Mouse (Mus musculus): ENCODE measurements around the gene Spint2. TPM values are rescaled to one million over a fixed set of nuclear protein-coding genes. Genes with fewer than 3 reads are reported as not detected.
A peak's percentile ranks its signal among the peaks of the same experiment; 100 is the strongest.

Spint2 gene
- 10 to 100 TPM; 17.6 to 19.2 TPM for total RNA-seq (2021)

DNA sequence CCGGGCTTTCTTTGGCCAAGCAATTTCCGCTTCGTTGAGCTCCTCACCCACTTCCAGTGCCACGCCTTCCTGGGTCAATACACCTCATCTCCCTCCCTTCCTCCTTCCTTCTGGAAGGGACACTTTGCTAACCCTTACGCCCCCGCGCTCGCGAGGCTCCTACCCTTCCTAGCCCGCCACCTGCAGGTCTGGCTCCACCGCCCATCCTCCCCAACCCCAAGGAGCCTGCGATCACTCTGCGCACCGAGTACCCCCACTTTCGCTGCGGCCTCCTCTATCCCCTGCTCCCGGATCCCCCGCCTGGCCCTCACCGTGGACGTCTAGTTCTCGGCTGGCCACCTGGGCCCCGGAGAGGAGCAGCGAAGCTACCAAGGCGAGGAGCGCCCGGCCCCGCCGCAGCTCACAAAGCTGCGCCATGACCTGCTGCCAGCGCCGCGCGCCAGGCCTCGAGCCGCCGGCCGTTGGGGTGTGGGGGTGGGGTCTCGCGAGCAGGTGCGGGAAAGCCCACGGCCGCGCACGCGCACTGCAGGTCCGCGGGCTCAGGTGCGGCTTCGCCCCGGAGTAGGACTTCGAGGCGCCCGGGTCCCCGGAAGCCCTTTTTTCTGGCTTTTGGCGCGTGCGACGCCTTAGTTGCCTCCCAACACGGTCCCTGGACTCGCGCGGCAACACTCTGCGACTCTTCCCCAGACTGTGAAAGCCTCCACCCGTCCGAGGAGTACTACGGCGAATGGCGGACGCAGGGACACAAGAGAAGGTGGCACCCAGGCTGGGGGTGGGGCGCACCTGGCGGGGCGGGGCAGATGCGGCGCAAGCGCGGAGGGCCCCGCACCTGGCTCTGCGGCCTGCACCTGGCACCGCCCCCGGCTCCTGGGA lies at the start of gene Spint2:
Gene Spint2 (minus strand): TSS at position 712 of the 873 bp plus-strand sequence.
- no peak for DNase-seq (ENCODE audit: extremely low spot score in 1 of 2, low spot score in 1 of 2)

DNA sequence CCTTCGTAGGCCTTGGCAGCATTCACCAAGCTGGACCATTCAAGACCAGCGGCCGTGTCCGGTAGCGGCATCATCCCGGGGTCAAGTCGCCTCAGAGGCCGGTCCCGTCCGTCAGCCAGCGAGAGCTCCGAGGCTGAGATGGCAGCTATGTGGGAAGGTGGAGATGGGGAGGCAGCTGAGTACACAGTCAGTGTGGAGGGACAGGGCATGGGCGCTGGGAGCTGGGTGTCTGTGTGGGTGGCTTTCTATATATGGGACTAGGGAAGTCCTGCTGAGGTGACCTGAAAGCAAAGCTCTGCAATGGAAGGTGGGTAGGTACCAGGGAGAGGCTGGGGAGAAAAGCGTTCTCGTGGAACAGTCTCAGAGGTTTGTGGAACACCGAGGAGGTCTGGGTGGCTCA lies 47.3 kb upstream of the Spint2 start:
- DNase-seq (ENCODE audit: extremely low spot score in 1 of 2, low spot score in 1 of 2): no peak

DNA sequence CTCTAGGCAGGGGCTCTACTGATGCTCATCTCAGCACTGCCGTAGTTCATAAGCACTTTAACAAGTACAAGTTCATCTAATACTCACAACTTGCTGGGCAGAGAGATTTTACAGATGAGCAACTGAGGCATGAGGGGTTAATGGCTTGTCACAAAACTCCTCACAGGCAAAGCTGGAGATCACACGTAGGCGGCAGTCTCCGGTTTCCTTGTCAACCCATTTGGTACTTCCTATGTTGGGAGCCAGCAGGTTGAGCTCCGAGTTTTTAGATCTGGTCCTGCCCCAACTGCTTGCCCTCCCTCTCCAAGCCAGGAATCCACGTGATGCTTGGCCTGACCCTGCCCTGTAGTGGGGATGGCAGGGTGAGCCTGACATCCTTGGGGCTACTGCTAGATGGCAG lies 45.4 kb upstream of the Spint2 start:
- no peak for DNase-seq (ENCODE audit: extremely low spot score in 1 of 2, low spot score in 1 of 2)

DNA sequence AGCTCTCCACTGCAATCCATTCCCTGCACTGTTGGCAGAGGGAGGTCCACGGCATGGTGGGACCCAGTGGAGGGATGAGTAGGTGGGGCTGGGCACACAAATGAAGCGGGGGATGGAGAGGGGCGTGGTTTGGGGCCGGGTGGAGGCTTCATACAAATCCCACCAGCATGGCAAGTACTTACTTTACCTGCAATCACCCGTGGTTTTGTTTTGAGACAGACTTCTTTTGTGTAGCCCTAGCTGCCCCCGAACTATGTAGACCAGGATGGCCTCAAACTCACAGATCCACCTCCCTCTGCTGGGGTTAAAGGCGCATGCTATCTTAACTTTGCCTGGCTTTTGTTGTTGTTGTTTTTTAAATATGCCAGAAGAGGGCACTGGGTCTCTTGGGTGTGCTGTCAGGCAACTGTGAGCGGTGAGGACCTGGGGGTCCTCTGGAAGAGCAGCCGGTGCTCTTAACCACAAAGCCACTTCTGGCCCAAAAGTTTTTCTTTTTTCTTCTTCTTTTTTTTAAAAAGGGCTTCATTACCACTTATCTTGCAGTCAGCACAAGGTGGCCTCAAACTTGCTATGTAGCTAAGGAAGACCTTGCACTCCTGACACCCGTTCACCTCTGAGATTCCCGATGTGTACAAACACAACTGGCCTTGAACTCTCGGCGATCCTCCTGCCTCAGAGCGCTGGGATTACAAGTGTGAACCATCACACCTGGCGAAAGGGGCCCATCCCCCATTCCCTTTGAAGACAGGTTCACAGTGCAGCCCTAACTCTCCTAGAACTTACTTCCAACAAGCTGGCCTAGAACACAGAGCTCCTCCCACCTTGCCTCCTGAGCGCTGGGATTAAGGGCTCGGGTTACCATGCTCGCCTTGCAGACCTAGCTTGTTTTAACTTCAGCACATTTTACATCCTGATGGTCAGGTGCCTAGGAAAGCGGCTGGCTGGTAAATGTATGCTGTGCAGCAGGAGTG lies 37.9 kb upstream of the Spint2 start:
- no peak for DNase-seq (ENCODE audit: extremely low spot score in 1 of 2, low spot score in 1 of 2)

DNA sequence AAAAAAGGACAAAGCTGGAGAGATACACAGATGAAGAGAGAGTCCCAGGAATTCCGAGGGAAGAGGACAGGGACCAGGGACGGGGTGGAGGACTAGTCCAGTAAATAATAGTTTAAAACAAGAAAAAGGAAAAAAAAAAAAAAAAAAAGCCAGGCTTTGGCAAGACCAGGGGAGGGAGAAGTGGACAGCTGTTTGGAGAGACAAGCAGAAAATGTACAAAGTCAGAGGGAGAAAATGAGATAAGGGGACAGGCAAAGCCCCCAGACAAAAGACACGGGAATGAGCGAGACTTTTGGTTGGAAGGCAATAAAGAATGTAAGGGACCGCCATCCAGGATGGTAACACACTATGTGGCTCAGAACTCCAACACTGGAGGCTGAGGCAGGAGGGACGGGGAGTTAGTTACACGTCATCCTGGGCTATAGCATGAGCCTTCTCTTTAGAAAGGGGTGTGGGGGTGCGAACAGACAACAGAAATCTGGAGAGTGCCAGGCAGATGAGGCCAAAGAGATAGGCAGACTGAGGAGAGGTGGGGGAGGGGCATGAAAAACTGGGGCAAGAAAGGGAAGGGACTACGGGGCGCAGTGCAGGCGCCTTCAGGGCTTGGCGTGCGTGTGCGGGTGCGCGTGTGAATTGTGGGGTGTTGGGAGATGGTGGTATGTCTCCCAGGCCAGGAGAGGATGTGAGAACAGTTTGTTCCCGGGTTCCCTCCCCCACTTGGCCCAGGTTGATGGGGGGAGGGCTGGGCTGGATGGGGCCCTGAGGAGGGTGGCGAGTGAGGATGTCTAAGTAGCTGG lies 36.6 kb upstream of the Spint2 start:
- DNase-seq (ENCODE audit: extremely low spot score in 1 of 2, low spot score in 1 of 2): peak in 1 of 2 experiments; percentile 50

DNA sequence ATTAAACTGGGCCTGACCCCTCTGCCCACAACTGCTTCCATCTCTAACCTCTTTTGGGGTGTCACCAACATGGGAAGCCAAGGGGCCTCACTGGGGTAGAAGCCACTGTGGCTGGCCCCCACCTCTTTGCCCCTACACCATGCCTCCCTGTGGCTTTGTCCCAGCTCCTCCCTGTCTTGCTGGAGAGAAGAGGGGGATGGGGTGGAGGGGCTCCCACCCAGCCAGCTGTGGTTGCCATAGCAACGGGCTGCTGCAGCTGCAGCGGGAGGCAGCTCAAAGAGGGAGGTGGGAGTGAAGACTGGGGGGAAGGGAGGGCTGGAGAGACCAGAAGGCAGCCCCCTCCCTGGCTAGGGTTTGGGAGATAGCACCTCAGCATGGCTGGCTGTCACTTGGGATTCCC lies 35.8 kb upstream of the Spint2 start:
- DNase-seq (ENCODE audit: extremely low spot score in 1 of 2, low spot score in 1 of 2): peak in 1 of 2 experiments; percentile 42

DNA sequence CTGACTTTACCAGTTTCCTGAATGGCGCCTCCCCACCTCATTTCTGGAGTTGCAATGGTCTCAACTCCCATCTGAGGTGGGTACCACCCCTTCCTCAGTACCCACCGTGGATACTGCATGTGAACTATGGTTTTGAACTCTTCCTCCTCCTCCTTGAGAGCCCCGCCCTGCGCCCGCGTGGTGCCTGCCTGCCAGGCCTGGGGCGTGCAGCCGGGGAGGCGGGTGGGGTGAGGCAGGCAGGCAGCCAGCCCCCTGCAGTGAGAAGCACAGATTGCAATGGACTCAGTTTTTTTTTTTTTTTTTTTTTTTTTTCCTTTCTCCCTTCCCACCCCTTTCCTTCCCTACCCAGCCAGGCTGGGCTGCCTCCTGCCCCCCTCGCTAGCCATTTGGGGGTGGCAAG lies 35.3 kb upstream of the Spint2 start:
- peak; percentile 61 to 64 for DNase-seq (ENCODE audit: extremely low spot score in 1 of 2, low spot score in 1 of 2)

DNA sequence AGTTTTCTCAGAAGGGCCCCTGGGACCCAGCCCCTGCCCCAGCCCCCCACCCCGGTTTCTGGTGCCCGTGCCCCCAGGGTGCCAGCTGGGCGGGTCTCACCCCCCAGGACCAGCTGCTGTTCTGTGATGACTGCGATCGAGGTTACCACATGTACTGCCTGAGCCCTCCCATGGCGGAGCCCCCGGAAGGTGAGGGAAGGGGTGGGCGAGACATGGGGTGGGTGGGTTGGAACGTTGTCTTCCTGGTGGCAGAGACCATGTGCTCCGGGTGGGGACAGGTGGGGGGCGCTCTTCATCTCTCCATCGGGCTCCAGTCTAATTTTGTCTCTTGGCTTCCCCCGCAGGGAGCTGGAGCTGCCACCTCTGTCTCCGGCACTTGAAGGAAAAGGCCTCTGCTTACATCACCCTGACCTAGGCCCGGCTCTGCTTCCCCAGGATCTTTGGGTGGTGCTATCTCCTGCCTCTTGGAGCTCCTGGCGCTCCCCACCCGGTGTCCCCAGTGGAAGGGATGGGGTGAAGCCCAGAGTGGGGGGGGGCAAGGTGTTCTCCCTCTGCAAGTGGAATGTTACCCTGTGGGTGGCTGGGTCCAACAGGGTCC lies 34.5 kb upstream of the Spint2 start:
- DNase-seq (ENCODE audit: extremely low spot score in 1 of 2, low spot score in 1 of 2): peak in 1 of 2 experiments; percentile 24

DNA sequence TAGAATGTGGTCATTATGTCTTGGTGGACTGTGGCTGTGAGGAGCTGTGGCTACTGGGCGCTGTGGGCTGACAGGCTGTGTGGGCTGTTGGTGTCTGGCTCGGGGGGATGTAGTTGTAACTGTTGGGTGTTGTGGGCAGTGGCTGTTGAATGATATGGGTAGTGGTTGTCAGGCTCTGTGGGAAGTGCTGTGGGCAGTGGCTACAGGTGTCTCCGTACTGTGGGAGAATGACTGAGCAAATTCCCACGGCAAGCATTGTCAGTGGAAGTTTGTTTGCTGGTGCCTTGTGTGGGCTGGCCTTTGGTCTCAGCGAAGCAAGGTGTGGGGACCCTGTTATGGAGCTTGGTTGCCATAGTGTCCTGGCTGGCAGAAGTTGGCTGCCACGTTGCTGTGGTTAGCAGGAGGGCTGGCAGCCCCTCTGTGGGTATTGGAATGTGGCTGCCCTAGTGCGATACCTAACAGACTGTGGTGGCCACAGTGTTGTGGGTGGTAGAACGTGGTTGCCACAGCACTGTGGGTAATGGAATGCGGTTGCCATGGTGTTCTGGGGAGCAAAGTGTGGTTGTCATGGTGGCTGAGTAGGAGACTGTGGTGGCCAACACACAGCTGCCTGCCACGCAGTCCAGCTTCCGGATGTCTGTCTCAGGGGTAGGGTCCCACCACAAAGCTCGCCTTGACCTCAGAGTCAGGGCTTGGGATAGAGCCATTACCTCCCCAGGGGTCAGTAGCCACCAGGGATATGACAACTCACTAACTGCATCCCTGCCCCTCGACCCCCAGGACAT lies 33.3 kb upstream of the Spint2 start:
- DNase-seq (ENCODE audit: extremely low spot score in 1 of 2, low spot score in 1 of 2): peak; percentile 36 to 54

DNA sequence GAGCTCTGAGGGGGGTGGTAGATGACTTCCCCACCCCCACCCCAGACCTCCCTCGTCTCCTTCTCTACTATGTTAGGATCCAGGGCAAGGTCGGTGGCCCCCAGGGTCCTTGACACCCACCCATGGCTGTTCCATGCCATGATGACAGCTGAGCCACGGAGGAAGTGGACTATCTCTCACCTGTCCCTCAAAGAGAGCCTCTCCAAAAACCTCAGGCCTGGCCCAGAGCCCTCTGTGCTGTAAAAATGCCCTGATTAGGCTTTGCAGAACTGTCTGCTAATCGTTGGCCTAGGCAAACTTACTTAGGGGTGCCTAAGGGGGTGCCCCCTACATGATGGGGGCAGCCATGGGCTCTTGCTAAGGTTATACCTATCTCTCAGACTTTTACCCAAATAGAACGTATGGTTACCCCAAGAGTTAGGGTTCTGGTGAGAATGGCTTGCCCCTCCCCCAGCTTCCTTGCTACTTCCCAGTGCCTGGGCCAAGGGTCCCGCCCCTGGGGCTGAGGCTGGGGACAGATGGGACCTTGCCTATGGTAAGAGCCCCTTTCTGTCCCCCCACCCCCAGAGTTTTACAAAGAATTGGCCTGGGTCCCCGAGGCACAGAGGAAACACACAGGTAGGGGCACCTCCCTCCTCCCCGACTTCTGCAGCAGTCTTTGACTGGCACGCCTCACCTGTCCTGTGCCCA lies 32.0 kb upstream of the Spint2 start:
- no peak for DNase-seq (ENCODE audit: extremely low spot score in 1 of 2, low spot score in 1 of 2)

DNA sequence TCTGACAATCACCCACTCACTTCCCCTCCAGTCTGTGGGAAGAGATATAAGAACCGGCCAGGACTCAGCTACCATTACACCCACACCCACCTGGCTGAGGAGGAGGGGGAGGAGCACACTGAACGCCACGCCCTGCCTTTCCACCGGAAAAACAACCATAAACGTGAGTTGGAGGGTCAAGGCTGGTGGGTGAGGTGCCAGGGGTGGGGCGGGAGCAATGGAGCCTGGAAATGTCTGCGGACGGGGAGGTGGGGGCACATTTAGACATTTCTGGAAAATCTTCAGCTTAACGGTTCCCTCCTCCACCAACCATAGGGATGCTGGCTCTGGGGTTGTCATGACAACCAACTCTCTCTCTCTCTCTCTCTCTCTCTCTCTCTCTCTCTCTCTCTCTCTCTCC lies 31.3 kb upstream of the Spint2 start:
- peak; percentile 22 to 51 for DNase-seq (ENCODE audit: extremely low spot score in 1 of 2, low spot score in 1 of 2)

DNA sequence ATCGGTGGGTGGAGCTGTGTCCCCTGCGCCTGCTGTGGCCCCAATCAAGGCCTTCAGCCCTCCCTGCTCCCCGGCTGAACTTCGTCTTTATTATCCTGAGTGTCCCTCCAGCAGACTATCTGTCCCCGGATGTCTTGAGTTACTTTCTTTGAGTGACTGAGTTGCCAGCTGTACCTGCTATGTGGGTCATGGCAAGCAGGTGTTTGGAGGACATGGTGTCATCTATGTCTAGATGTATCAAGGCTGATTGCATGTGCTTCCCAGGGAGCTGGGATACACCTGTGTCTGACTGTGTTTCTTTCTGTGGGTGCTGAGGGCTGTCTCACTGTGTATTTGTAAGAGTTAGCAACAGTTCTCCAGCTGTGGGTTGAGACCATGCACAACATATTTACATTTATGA lies 28.0 kb upstream of the Spint2 start:
- no peak for DNase-seq (ENCODE audit: extremely low spot score in 1 of 2, low spot score in 1 of 2)

DNA sequence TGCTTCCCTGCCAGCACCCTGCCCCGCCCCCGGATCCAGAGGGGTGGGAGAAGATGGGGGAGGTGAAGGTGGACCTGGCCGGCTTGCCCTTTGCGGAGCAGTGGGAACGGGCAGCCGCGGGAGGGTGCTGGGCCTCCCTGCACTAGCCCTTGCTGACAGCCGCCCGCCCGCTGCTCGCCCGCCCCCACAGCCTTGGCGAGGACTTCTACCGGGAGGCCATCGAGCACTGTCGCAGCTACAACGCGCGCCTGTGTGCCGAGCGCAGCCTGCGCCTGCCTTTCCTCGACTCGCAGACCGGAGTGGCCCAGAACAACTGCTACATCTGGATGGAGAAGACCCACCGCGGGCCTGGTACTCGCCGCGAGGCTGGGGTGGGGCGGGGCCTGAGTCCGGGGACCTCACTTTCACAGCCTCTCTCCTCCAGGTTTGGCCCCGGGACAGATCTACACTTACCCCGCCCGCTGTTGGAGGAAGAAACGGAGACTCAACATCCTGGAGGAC lies 27.6 kb upstream of the Spint2 start:
- DNase-seq (ENCODE audit: extremely low spot score in 1 of 2, low spot score in 1 of 2): peak in 1 of 2 experiments; percentile 51

DNA sequence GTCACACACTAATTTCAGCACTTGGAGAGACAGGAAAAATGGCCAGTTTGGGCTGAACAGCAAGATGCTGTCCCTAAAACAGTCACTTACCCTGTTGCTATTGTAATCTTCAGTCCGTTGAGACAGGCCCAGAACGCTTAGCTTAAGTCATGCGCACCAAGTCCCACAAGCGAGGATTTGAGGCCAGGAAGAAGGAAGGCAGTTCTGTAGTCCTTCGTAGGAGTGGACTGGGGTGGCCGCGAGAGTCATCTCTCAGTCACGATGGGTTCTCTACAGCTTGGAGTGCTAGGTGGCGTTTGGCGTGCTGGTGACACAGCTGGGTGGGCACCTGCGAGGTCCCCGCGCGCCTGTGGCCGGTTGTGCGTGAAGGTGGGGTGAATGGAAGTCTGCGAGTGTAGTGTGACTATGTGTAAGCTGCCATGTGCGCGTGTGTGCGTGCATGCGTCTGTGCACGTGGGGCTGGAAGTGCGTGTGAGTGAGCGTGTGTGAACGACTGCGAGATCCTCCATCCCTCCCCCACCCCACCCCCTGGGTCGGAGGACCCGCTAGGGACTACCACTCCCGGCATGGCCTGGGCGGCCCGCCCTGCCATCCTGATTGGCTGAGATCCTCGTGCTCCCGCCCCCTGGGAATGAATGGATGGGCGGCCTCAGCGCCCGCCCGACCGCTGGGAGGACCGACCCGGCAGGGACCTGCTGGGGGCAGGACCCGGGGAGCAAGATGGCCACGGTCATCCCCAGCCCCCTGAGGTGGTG lies 25.8 kb upstream of the Spint2 start:
- DNase-seq (ENCODE audit: extremely low spot score in 1 of 2, low spot score in 1 of 2): peak; percentile 85 to 93

DNA sequence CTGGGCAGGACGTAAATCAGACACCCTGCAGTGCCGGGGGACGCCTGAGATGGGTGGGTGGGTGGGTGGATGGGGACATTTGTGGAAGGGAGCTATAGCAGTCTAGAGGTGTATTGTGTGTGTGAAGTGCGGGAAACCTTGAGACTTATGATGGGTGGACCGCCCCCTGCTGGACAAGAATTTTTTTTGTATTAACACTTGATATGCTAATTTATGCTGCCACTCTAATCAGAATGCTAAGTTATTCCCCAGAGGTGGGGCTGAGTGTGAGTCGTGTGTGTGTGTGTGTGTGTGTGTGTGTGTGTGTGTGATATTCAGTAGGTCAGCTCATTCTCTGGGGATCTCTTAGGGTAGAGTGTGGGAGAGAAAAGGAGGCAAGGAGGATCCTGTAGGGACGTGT lies 24.9 kb upstream of the Spint2 start:
- DNase-seq (ENCODE audit: extremely low spot score in 1 of 2, low spot score in 1 of 2): peak in 1 of 2 experiments; percentile 59

DNA sequence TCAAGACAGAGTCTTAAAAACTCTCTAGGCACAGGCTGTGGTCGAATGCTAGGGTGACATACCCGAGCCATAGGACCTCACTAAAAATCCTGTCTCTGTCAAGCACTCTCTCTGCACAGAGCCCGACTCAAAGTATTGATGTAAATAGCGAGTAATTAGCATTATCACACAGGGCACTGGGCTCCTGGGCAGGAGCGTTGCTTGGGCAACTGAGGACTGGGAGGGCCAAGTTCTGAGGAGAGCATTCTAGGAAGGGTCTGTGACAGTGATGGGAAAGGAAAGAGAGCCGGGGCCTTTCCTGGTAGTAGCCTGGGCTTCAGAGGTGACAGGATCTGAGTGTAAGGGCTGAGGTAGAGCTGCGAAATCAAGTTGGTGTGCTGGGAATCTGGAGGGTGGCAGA lies 24.4 kb upstream of the Spint2 start:
- no peak for DNase-seq (ENCODE audit: extremely low spot score in 1 of 2, low spot score in 1 of 2)

DNA sequence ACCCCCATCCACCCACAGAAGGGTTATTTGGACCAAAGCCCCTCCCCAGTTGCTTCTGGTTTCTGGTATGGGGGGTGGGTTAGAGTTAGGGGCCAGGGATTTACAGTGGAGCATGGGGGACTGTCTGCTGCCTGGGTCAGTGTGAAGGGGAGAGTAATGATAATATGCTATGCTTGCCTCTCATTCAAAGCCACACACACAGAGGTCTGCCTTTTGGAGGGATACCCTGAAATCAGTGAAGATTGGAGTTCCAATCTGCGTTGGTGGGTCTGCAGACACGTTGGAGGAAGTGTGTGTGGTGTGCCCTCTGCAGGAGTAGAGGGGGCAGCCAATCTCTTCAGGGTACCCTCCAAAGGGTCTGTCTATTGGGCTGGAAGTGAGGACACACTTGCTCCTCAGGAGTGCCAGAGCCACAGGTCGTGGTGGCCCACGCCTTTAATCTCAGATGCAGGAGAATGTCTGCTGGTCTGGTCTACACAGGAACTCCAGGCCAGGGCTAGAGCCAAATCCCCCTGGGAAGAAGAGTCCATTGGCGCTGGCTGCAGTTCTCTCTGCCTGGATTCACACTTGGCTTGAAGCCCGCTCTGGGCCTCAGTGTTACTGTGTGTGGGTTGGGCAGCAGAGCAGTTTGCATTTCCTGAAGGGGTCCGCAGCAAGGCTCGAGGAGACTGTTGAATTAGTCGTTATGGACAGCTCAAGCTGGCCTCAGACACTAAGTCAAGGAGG lies 23.7 kb upstream of the Spint2 start:
- DNase-seq (ENCODE audit: extremely low spot score in 1 of 2, low spot score in 1 of 2): no peak

All from layer of hippocampus, postnatal 25 days (tissue).